Mouse (Mus musculus) gastrocnemius, postnatal 36 days (tissue): ENCODE results near the gene A630076J17Rik. TPM values are rescaled to one million over a fixed set of nuclear protein-coding genes. Genes with fewer than 3 reads are reported as not detected.

Experiments used
- DNase-seq, 2 experiments: peaks; one replicate each; pipeline ENCODE4 v3.0.0; 2022
- intact Hi-C: fragments of 180-260 bp; cut with DNase I; formaldehyde crosslinking; loops from one replicate; pipeline ENCODE4 v1.15.1; 2025
- total RNA-seq, 2 experiments: library from RNA; stranded (reverse); gene quantifications; 2 replicates each; pipeline ENCODE4 v1.2.3; 2021

Gene A630076J17Rik
- total RNA-seq, 2 experiments from 2014 or later = not detected

DNA sequence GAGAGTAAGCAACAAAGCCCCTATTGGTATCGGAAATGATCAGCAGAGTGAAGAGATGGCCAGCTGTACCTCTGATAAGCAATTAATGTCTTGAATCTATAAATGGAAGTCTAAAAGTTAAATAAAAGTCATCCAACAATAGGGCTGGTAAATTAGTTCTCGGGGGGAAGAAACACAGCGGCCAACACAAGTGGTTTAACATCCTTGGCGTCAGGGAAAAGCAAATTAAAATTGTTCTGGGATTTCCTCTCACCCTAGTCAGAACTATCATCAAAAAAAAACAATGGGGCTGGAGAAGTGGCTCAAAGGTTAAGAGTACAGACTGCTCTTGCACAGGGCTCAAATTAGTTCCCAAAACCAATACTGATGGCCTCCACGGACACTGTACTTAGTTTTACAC is 4.6 kb upstream of the A630076J17Rik start:
- DNase-seq = no peak
- intact Hi-C loops = no loop called here

DNA sequence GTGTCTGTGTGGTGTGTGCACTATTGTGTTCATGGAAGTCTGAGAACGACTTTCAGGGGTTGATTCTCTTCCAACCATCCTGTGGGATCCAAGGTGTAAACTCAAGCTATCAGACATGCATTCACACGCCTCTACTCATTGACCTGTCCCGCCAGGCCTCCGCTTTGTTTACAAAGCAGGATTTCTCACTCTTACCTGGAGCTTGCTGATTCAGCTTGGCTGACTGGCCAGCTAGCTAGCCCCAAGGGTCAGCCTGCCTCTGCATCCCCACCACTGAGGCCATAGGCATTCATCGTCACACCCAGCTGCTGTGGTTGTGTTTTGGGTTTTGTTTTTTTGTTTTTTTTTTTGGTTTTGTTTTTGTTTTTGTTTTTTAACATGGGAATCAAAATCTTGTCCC is 1.2 kb upstream of the A630076J17Rik start:
- intact Hi-C loops = no loop called here
- no peak for DNase-seq

DNA sequence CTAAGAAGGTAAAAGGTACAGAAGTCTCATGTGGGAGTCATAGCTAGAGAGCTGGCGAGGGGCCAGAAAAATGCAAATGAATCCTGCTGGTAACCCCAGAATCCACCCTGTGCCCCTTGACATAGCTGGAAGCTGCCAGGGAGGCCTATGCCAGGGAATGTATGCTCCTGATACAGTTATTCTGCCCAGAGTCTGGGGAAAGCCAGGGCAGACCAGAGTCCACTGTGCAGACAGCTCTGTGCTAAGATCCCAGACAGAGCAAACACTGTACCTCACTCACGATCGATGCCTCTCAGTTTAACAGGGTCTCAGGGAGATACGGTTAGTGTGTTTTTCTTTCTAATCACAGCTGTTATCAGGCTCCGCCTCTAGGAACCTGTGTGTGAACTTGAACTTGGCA is 592 bp upstream of the A630076J17Rik start:
- DNase-seq = no peak
- intact Hi-C loops = loop anchor here (10.0 kb wide), 1 partner anchor 125 kb away; no protein-coding TSS in a partner anchor

DNA sequence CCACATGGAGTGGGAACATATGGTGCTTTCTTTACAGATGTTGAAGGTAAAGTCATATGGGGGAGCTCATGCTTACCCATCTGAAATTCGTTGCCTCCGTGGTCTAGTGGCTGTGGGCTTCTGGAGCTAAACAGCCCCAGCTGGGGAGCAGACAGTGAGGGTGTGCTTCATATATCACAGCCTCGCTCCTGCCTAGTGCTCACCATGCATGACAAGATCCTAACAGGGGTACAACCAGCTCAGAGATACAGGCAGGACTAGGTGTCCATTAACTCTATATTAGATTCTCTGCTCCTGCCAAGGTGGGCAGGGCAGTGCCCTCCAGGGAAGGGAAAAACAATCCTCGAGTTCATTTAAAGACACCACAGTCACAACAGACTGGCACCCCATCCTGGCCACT is 788 bp downstream of the A630076J17Rik start:
- intact Hi-C loops = loop anchor here (10.0 kb wide), 1 partner anchor 124 kb away; no protein-coding TSS in a partner anchor
- no peak for DNase-seq

DNA sequence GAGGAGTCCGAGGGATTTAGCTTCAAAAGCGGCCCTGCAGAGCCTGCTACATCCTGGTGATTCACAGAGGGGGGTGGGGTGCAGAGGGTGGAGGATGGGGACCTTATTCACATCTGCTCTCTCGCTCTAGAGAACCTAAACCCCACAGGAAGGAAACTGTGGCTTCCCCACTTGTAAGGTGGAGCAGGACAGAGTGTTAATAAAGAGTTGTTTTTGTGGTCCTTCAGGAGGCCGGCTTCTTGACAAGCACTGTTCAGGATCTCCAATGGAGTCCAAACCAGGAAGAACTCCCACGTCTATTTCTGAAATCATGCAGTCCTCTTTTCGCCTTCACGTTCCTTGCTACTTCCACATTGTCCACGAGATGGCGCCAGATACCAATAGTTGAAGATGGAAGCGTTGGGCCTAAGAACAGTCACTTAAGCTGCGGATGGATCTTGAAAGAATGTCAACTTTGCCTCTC is 3.0 kb downstream of the A630076J17Rik start:
- intact Hi-C loops = loop anchor here (2.0 to 10.0 kb wide), 2 partner anchors 41 to 121 kb away; no protein-coding TSS in a partner anchor
- peak; percentile 76 to 78 for DNase-seq

DNA sequence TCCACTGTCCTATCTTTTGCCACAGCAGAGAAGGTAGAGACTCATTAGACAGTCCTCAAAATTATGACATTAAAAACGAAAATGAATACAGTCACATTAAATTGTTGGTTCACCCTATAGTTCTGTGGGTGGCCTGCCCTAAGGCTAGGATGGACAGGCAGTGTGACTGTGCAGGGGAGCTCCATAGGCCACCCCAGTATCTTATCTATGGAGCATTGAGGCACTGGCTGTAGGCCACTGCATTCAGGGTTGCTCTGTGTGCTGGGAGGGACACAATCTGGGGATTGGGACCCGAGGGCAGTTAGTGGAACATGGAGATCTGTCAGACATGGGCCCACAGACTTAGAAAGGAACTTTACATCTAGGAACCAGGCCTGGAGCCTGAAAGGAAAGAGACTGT is 3.5 kb downstream of the A630076J17Rik start:
- intact Hi-C loops = loop anchor here (2.0 to 10.0 kb wide), 2 partner anchors 41 to 121 kb away; no protein-coding TSS in a partner anchor
- DNase-seq = no peak

DNA sequence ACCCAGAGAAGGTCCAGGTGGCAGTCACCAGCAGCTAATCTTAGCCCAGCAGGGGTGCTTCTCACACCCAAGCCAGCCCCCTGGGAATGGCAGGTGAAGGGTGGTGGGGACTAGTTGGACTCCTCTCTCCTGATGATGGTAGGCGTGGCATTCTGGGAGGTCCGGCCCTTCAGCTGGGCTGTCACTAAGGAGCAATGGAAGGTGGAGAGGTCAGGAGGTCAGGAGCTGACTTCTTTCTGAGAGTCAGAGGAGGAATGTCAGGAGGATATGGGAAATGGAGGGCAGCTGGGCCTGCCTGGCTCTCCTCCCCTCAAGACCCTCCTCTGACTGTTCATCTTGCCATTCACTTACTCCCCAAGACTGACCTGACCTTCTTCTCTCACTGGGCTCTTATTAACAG is 7.6 kb downstream of the A630076J17Rik start:
- no peak for DNase-seq
- intact Hi-C loops = loop anchor here (10.0 kb wide), 1 partner anchor 117 kb away; no protein-coding TSS in a partner anchor

DNA sequence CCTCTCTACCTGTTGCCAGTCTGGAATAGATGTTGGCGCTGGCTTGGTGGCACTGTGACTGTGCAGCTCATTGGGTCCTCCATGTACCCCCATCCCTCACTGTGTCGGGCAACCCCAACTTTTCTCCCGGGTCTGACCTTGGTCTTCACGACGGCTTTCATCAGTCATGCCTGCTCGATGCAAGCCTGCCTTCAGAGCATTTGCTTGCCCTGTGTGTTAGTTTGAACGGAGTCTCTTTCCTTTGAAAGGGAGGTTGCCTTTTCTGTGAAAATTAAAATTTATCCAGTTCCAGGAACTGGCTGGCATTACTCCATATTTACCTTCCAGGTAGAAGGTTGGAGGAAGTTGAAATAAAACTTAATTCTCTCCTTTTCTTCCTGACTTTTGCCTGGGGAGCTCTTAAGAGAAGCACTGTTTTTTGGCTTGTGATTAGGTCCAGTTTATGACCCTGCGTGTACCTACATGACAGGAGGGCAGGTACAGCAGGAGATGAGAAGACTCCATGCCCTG is 8.1 kb downstream of the A630076J17Rik start:
- no peak for DNase-seq
- intact Hi-C loops = loop anchor here (10.0 kb wide), 1 partner anchor 116 kb away; no protein-coding TSS in a partner anchor

DNA sequence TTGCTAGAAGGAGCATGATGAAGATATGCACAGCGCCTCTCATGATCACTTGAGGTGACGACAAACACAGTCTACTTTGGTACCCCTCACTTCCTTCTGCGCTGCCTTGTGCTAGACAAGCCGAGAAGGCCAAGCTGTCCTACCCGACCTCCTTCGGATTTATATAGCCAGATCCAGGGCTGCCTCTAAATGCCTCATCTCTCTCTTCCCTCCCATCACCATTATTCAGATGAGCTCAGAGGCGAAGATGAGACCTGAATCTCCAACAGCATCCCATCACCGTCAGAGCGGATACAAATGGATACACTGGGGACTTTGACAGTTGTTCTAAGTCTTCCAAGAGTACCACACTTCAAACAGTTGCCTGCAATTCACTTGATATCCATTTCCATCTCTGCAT is 9.2 kb downstream of the A630076J17Rik start, which contains the start of gene Prok1:
Gene Prok1 (minus strand): TSS at position 101 of the 400 bp plus-strand sequence.
- DNase-seq = no peak
- intact Hi-C loops = loop anchor here (10.0 kb wide), 1 partner anchor 115 kb away; no protein-coding TSS in a partner anchor

DNA sequence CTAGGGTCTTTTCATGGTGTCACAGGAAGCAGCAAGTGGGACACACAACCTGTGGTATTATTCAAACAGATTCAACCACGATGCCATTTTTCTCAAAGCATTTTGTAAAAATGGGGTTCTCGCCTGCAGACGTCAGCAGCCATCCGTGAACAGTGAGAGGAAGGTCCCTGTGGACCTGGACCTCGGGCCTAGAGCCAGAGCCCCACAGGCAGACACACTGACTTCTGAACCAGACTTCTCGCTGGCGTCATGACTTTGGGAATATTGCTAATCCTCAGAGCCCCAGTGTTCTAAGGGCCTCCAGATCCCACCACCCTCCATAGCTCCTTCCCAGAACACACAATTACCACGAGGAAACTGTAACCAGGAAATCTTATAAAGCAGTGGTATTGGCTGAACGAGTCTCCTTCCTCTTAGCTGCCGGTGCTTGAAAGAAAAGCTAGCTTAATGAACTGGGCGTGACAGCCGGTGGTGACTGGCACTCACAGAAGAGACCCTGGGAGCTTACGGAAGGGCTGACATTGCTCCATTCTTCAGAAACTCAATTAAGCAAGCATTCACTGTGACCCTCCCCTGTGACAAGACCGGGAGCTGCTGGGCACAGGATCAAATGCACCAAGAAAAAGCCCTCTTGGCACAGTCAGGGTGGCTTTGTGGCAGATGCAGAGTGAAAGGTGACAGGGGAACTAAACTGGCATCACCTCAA is 11.1 kb downstream of the A630076J17Rik start:
- intact Hi-C loops = no loop called here
- DNase-seq = no peak

DNA sequence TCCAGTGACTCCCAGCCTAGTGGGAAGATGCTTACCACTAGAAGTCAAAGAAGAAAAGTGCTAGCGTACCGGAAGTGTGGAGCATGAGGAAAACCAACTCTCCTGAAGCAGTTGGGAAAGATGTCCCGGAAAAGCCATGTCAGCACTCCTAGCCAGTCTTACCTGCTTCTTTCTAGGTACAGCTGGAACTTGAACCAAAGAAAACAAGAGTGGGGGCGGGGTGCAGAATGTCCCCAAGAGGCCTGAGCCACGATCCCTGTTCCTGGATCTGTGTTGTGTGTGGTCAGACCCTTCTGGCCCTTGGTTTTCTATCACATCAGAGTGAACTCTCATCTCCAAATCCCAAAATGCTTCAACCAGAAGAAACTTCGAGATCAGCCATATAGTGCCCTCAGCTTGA is 16.5 kb downstream of the A630076J17Rik start:
- no peak for DNase-seq
- intact Hi-C loops = no loop called here

DNA sequence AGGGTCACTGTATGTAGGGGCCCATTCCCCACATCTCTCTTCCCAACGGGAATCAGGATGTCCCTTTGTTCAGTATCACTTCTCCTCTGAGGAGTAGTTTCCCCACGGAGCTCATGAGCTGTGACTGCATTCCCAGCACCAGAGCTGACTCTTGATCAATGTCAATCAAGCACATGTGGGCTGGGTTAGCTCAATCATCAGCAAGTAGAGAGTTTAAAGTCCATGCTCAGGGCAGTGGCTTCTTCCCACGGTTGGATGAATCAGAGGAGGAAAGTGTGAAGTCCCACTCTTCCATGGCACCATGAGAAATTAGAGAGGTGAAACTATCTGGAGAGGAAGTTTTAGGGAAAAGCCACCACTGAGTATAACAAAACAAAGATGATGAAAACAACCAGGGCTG is 18.6 kb downstream of the A630076J17Rik start:
- intact Hi-C loops = no loop called here
- no peak for DNase-seq

DNA sequence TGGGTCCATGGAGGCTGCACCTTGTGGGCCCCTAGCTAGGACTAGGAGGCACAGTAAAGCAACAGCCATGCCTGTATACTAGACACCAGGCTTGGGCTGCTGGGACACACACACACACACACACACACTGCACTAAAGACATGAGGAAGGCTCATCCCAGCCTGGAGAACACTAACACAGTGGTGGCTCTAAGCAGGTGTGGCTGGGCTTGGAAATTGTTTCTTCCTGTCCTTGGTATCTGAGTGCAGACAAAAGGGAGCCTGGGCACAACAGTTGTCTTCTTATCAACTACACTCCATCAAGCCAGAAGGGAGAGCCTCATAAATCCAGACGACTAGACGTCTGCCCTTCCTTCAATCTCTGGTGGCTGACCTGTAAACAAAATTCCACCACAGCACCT is 19.9 kb downstream of the A630076J17Rik start:
- intact Hi-C loops = no loop called here
- DNase-seq = no peak

DNA sequence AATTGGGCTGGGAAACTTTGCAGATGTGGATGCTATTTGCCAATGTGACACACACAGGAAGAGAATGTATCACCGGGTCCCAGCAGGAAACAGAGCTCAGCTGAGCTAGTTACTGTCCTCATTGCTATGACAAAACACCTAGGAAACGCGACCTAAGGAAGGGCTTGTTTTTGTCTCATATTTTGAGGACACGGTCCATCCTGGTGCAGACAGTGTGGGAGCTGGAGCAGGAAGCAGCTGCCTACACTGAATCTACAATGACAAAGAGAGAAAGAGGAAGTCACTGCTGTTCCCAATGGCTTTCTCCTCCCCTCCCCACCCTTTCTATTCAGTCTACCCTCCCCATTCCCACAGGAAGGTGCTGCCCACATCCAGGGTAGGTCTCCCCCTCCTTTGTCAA is 21.6 kb downstream of the A630076J17Rik start:
- no peak for DNase-seq

DNA sequence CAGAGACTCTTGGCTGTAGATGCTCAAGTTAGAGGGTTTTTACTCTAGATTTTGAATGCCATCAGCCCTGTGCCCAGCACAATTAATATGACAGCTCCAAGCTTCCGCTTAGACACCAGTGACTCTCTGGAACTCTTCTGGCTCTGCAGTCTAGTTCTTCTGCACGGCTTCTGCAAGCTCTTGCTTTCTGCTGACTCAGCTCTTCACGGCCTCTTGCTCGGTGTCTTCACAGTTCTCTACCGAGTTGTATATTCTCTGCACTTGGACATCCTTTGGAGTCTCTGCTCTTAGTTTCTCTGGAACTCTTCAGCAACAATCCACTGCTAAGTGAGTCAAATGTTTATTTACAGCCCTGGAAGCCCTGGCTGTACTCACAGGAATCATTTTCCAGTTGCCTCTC is 23.5 kb downstream of the A630076J17Rik start:
- intact Hi-C loops = no loop called here
- DNase-seq = no peak

More for the DNA sequence above, 21.6 kb downstream of the A630076J17Rik start:
- intact Hi-C loops = no loop called here

DNA sequence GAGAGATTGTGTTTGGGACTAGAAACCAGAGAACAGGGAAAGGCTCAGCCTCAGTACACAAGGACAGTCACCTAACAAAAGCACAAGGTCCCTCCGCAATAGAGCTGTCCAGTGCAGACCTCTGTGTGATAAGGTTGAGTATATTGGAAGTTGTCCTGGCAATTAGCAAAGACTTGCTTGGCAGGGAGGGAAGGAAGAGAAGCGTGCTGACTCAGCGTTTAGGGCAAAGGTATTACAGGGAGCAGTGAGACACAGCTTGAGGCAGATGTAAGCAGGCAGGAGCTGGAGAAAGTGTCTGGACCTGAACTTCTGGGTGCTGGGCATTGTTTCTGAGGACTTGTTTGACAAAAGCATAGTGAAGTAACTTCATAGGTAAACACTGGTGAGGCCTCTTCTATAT is 25.6 kb downstream of the A630076J17Rik start:
- no peak for DNase-seq
- intact Hi-C loops = no loop called here

DNA sequence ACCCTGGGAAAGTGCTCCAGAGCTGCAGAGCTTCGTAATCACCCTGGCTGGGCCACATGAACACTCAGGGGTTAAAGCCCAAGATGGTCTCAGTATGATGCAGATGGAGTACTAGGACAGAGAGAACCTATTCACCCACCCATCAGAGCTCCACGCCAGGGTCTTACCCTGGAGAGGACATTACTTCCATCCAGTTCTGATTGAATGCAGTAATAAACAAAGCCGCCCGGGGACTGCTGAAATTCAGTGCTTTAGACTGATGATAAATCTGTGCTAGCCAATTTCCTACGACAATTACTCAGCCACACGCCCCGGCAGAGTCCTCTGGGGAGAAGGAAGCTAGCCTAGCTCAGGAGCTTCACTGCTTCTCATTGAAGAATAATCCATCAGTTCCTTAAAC is 26.3 kb downstream of the A630076J17Rik start:
- peak in 1 of 2 experiments; percentile 38 for DNase-seq
- intact Hi-C loops = no loop called here

DNA sequence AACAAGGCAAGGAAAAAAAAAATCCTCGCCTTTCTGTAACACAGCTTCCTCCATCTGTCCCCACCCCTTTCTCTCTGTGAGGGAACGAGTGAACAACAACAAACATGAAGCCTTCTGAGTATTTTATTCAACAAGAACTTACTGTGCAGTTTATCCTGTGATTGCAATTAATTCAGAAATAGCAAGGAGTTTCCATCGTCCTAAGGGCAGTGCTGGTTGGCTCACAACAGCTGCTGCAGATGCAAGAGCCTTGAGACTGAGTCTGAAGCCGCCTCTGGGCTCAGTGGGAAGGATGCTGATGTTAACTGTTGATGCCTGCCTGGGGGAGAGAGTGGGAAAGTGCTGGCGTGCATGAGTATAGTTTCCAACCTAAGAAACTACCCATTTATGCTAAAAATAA is 27.5 kb downstream of the A630076J17Rik start:
- intact Hi-C loops = no loop called here
- DNase-seq = no peak

DNA sequence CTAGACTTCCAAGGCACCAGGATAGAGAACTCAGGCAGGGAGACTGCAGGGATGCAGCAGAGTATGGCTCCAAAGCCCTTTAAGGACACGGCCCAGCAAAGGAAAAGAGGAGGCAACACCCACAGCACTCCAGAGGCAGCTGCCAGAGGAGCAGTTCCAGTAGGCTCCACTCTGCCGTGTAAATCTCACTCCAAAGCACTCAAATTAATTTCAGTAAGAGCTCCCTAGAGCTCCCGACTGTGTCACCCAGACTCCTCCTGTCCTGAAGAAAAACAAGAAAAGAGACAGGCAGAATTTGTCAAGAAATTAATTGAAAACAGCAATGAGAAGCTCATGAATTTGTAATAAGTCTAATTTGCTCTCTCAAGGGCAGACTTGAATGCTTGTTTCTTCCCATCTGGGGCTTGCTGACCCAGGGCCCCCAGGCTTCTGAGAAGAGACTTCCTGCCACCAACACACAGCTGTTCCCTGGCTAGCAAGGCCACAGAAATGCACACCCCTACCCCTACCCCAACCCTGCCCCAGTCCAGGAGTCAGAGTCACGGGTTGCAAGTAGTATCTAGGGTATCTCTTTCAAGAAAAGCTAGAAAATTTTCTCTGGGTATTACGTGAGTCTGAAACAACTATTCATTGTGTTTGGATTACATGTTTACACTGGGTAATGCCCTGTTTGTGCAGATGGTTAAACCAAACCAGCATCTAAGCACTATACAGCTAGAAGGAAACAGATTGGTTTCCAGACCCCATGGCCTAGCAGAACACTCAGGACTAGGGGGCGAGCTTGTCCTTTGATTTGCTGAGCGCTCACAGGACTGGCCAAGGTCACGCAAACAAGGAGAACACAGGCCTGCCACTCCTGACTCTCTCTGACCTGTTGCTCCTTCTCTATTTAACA is 30.8 kb downstream of the A630076J17Rik start:
- intact Hi-C loops = no loop called here
- DNase-seq = peak in 1 of 2 experiments; percentile 48

DNA sequence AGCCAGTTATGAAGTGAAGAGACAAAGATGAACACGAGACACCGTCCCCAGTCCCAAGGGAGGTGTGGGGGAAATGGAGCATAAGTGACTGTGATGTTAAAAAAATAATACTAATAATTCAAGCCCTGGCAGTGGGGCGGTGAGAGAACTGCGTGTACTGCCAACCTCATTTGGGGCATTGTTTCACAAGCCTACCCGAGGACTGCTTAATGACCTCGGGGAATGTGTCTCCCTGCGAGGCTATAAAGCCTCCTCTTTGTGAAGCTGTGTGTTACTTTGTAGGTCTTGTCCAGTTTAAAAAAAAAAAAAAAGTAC is 31.4 kb downstream of the A630076J17Rik start:
- peak; percentile 32 to 45 for DNase-seq
- intact Hi-C loops = no loop called here

DNA sequence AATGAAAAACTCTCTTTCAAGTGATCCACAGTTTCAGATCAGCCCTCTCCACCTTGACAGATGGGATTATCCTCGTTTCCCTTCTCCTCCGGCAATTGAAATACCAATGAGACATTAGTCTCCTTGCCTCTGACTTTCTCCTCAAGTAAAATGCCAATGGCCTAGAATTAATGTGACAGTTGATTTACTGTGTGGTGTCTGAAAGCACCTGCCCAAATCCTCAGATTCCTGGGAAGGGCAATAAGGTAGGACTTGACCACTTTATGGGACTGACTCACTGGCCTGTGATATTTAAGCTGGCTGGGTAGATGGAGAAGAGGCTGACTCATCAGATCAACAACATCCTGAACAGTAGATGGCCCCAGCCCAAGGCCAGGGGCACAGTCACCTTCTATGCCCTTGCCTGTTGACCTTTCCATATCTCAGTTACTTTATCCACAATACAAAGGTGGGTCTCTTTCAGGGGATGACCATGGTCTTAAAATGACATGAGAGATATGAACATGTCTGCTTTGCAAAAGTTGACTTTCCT is 36.5 kb downstream of the A630076J17Rik start:
- intact Hi-C loops = no loop called here
- no peak for DNase-seq
